Mouse (Mus musculus): Measurements from ENCODE around the gene Plcg2. TPM values are rescaled to one million over a fixed set of nuclear protein-coding genes. Genes with fewer than 3 reads are reported as not detected.
A peak's percentile ranks its signal among the peaks of the same experiment; 100 is the strongest.

The Plcg2 gene
- polyA plus RNA-seq, 1 experiment from 2014 or later: 2.4 TPM

DNA sequence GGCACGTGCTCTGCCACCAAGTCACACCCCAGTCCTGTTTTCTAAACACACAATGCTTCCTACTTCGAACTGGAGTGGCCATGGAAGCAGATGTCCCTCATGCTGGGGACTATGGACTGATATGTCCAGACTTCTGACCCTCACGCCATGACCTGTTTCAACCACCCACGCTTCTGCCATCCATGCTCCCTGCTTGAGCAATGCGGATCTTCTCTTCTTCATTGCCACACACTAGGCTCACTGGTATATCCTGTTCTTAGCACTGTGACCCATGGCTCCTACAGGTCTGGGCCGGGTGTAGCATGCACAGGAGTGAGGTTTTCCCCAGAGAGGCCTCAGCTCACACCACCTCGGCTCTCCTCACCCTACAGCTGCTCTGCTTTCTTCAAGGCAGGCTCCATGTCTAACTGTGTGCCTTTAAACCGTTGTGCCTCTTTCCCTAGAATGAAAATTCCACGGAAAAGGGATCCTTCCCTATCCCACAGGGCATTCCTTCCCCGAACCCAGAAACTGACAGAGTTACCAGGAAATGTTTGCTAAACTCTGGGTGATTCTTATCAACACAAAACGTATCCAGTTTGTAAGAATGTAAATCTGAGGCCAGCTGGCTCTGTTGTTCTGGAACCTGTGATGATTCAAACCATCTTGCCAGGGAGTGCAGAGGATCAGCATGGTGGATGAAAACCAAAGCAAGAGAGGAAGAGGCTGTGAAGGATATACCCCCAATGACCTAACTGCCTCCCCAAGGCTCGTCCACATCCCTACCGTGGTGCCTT, 169.4 kb downstream of the Plcg2 start:
- TF ChIP-seq CTCF (IDR thresholded peaks at IDR 0.05; ENCODE audit: low read depth) (no peak), EP300 (optimal IDR thresholded peaks at IDR 0.05) (no peak)
- peak; percentile 51; the same call in 1 of the 2 replicates for ATAC-seq (ENCODE audit: low FRiP score, low TSS enrichment)
- Histone ChIP-seq H3K4me2 (replicated peaks; ENCODE audit: low read depth) (no peak overlapping the region), H3K9me3 (ENCODE audit: control insufficient read depth, low read length) (no peaks in the 10 kb centered on the region), H3K27me3 (ENCODE audit: control insufficient read depth, insufficient read depth, low read length) (no peaks in the 10 kb centered on the region), H3K4me3 (ENCODE audit: low read depth, low read length) (no peak overlapping the region), H3K36me3 (ENCODE audit: control insufficient read depth, insufficient read depth, low read length) (no peaks in the 10 kb centered on the region), H3K4me1 (replicated peaks; ENCODE audit: control insufficient read depth, insufficient read depth) (no peaks in the 10 kb centered on the region), H3K9ac (ENCODE audit: low read length) (no peak overlapping the region), H3K27ac (replicated peaks) (peak overlapping the region; percentile 30; the same call in 1 of the 2 replicates)
- DNase-seq (ENCODE audit: low spot score): no peak
- 57% methylated on average over 13 of the region's 13 CpGs for WGBS

DNA sequence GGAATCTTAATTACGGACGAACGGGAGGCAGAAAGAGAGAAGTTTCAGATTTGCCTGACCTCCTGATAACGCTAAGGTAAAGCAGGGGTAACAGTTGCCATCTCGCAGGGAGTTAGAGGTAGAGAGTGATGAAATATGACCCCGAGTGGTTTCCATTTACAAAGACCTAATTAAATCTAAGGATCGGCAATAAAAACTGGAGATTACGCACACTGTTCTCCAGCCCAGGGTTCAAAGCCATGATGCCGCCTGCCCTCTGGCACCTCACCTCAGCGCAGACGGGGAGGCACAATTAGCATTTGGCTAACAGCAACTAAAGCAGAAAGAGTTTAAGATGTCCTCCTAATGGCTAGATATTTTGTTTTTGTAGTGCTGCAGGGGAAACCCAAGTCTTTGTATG, 172.4 kb downstream of the Plcg2 start:
- no peak for ATAC-seq (ENCODE audit: low FRiP score, low TSS enrichment)
- Histone ChIP-seq H3K4me2 (replicated peaks; ENCODE audit: low read depth) (no peak overlapping the region), H3K4me3 (ENCODE audit: low read depth, low read length) (no peak overlapping the region), H3K36me3 (ENCODE audit: control insufficient read depth, insufficient read depth, low read length) (no peaks in the 10 kb centered on the region), H3K27me3 (ENCODE audit: control insufficient read depth, insufficient read depth, low read length) (no peaks in the 10 kb centered on the region), H3K4me1 (replicated peaks; ENCODE audit: control insufficient read depth, insufficient read depth) (no peaks in the 10 kb centered on the region), H3K27ac (replicated peaks) (no peak overlapping the region), H3K9me3 (ENCODE audit: control insufficient read depth, low read length) (no peaks in the 10 kb centered on the region), H3K9ac (ENCODE audit: low read length) (no peak overlapping the region)
- 20% methylated on average over 11 of the region's 11 CpGs for WGBS
- TF ChIP-seq EP300 (optimal IDR thresholded peaks at IDR 0.05) (no peak), CTCF (IDR thresholded peaks at IDR 0.05; ENCODE audit: low read depth) (no peak)
- no peak for DNase-seq (ENCODE audit: low spot score)

DNA sequence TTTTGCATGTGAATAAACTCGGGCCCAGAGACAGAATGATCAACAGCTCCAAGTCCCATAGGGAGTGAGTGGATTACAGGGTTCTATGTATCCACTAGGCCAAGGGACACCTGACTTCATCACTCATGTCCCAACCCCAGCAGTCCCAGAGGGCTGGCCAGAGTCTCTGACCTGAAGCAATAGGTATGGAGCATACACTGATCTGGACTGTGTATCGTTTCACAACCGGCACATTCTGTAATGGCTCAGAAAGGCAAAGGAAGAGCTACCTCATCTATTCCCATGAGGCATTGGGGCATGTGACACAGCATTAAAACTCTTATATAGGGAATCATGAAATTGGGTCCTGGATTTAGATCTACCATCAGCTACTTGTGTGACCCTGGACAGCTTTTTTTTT, 174.5 kb downstream of the Plcg2 start:
- H3K4me3 ChIP-seq (ENCODE audit: low read depth, low read length): no peak overlapping the region
- H3K27me3 ChIP-seq (ENCODE audit: control insufficient read depth, insufficient read depth, low read length): no peaks in the 10 kb centered on the region
- no peak for DNase-seq (ENCODE audit: low spot score)
- H3K9me3 ChIP-seq (ENCODE audit: control insufficient read depth, low read length): no peaks in the 10 kb centered on the region
- ATAC-seq (ENCODE audit: low FRiP score, low TSS enrichment): peak; percentile 68
- H3K4me1 ChIP-seq (replicated peaks; ENCODE audit: control insufficient read depth, insufficient read depth): no peaks in the 10 kb centered on the region
- H3K4me2 ChIP-seq (replicated peaks; ENCODE audit: low read depth): peak overlapping the region; percentile 75
- H3K9ac ChIP-seq (ENCODE audit: low read length): no peak overlapping the region
- TF ChIP-seq EP300 (optimal IDR thresholded peaks at IDR 0.05) (no peak), CTCF (IDR thresholded peaks at IDR 0.05; ENCODE audit: low read depth) (no peak)
- 84% methylated on average over 3 of the region's 3 CpGs for WGBS
- H3K36me3 ChIP-seq (ENCODE audit: control insufficient read depth, insufficient read depth, low read length): no peaks in the 10 kb centered on the region
- H3K27ac ChIP-seq (replicated peaks): 0 out of 2 replicates have a peak overlapping the region, but pooled peaks have one; percentile 30

DNA sequence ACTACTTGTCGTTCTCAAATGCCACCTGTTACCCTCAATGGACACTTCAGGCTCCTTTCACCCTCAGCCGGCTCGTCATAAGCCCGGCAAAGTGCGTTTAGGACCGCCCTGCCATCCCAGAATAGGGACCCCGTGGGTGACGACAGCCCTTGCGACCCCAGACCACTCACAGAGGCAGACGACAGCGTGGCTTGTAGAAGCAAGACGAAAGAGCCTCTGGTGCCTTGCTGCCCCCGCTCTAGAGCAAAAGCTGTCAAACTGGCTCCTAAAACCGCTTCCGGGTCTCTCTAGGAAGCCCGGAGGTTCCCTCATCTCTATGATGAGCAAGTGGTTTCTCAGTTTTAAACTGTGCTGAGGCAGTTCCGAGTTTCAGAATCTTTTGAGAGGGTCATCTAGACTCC, 175.3 kb downstream of the Plcg2 start, which contains the start of gene Sdr42e1:
Gene Sdr42e1, minus strand, starts transcription at position 260 of the 401 bp plus-strand sequence.
- no peaks in the 10 kb centered on the region for H3K9me3 ChIP-seq (ENCODE audit: control insufficient read depth, low read length)
- H3K36me3 ChIP-seq (ENCODE audit: control insufficient read depth, insufficient read depth, low read length): no peaks in the 10 kb centered on the region
- peak within 1 kb of the TSS; percentile 59 for H3K4me3 ChIP-seq (ENCODE audit: low read depth, low read length)
- WGBS: 7% methylated on average over 17 of the region's 17 CpGs
- H3K27me3 ChIP-seq (ENCODE audit: control insufficient read depth, insufficient read depth, low read length): no peaks in the 10 kb centered on the region
- DNase-seq (ENCODE audit: low spot score) (peak; percentile 80), ATAC-seq (ENCODE audit: low FRiP score, low TSS enrichment) (peak; percentile 58; the same call in 1 of the 2 replicates)
- H3K4me2 ChIP-seq (replicated peaks; ENCODE audit: low read depth): peak within 1 kb of the TSS; percentile 75
- H3K9ac ChIP-seq (ENCODE audit: low read length): peak within 1 kb of the TSS; percentile 70
- no peaks in the 10 kb centered on the region for H3K4me1 ChIP-seq (replicated peaks; ENCODE audit: control insufficient read depth, insufficient read depth)
- TF ChIP-seq CTCF (IDR thresholded peaks at IDR 0.05; ENCODE audit: low read depth): no peak
- TF ChIP-seq EP300 (optimal IDR thresholded peaks at IDR 0.05): no peak
- peak within 1 kb of the TSS; percentile 78 for H3K27ac ChIP-seq (replicated peaks)

DNA sequence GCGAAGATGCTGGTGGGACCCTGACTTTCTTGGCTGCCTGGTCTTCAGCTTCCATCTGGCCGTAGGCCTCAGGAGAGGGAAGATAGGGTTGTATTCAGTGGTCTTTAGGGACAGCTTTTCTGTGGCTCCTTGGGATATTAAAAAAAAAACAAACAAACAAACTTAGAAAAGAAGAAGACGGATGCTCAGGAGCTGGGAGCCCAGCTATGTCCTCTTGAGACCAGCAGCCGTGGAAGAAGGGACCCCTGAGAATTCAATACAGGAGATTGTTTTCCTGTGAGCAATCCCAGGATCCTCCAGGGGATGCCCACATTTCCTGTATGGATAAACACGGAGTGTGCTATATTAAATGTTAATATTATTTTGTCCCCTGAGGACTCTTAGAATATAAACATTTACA, 177.1 kb downstream of the Plcg2 start:
- H3K9ac ChIP-seq (ENCODE audit: low read length): no peak overlapping the region
- H3K27ac ChIP-seq (replicated peaks): no peak overlapping the region
- no peaks in the 10 kb centered on the region for H3K27me3 ChIP-seq (ENCODE audit: control insufficient read depth, insufficient read depth, low read length)
- H3K9me3 ChIP-seq (ENCODE audit: control insufficient read depth, low read length): no peaks in the 10 kb centered on the region
- WGBS: 62% methylated on average over 5 of the region's 5 CpGs
- ATAC-seq (ENCODE audit: low FRiP score, low TSS enrichment) (no peak), DNase-seq (ENCODE audit: low spot score) (no peak)
- H3K4me2 ChIP-seq (replicated peaks; ENCODE audit: low read depth): no peak overlapping the region
- no peaks in the 10 kb centered on the region for H3K4me1 ChIP-seq (replicated peaks; ENCODE audit: control insufficient read depth, insufficient read depth)
- no peak overlapping the region for H3K4me3 ChIP-seq (ENCODE audit: low read depth, low read length)
- TF ChIP-seq EP300 (optimal IDR thresholded peaks at IDR 0.05) (no peak), CTCF (IDR thresholded peaks at IDR 0.05; ENCODE audit: low read depth) (no peak)
- H3K36me3 ChIP-seq (ENCODE audit: control insufficient read depth, insufficient read depth, low read length): no peaks in the 10 kb centered on the region

DNA sequence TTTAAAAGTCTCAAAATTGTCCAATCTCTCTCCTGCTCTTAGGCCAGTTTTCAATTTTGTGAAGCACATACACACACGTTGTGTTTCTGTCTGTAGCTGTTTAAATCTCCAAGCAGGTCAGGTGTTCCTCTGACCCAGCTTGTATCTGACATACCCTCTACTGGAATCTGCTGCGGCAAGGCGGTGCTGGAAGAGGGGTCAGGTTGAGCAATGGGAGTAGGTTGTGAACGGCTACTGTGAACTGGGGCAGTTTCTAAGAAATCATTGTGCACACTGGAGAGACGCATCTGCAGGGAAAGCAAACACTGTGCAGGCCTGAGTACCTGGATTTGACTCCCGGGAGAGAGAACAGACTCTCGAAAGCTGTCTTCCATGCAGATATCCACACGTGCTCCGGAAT, 178.4 kb downstream of the Plcg2 start:
- Histone ChIP-seq H3K4me1 (replicated peaks; ENCODE audit: control insufficient read depth, insufficient read depth) (no peaks in the 10 kb centered on the region), H3K9me3 (ENCODE audit: control insufficient read depth, low read length) (no peaks in the 10 kb centered on the region), H3K4me3 (ENCODE audit: low read depth, low read length) (no peak overlapping the region), H3K27ac (replicated peaks) (peak overlapping the region; percentile 56; the same call in 1 of the 2 replicates), H3K27me3 (ENCODE audit: control insufficient read depth, insufficient read depth, low read length) (no peaks in the 10 kb centered on the region), H3K9ac (ENCODE audit: low read length) (no peak overlapping the region), H3K36me3 (ENCODE audit: control insufficient read depth, insufficient read depth, low read length) (no peaks in the 10 kb centered on the region), H3K4me2 (replicated peaks; ENCODE audit: low read depth) (no peak overlapping the region)
- WGBS: 39% methylated on average over 9 of the region's 9 CpGs
- ATAC-seq (ENCODE audit: low FRiP score, low TSS enrichment): peak; percentile 72; the same call in 1 of the 2 replicates
- TF ChIP-seq CTCF (IDR thresholded peaks at IDR 0.05; ENCODE audit: low read depth) (no peak), EP300 (optimal IDR thresholded peaks at IDR 0.05) (no peak)
- peak; percentile 51 for DNase-seq (ENCODE audit: low spot score)

Data from stomach, postnatal 0 days (tissue).